Mouse (Mus musculus): Measurements from ENCODE around the gene Slc25a17. TPM values are rescaled to one million over a fixed set of nuclear protein-coding genes. Genes with fewer than 3 reads are reported as not detected.

Slc25a17 gene
- polyA plus RNA-seq, 1 experiment: 98.1 TPM

- no peak for DNase-seq (ENCODE audit: low read depth)
- TF ChIP-seq POLR2A (IDR thresholded peaks at IDR 0.05; ENCODE audit: borderline replicate concordance, extremely low read depth, insufficient read depth, insufficient read length, poor library complexity, severe bottlenecking): no peak
- TF ChIP-seq CTCF (IDR thresholded peaks at IDR 0.05; ENCODE audit: borderline replicate concordance, extremely low read depth, insufficient read depth, insufficient read length): no peak
Measured at GRCm38 (mm10) chr15:81300520-81301069, 60.0 kb downstream of the Slc25a17 start.

GRCm38 (mm10) chr15:81299549-81299948 is 61.1 kb downstream of the Slc25a17 start:
- DNase-seq (ENCODE audit: low read depth): no peak
- TF ChIP-seq POLR2A (IDR thresholded peaks at IDR 0.05; ENCODE audit: borderline replicate concordance, extremely low read depth, insufficient read depth, insufficient read length, poor library complexity, severe bottlenecking) (no peak), CTCF (IDR thresholded peaks at IDR 0.05; ENCODE audit: borderline replicate concordance, extremely low read depth, insufficient read depth, insufficient read length) (no peak)

GRCm38 (mm10) chr15:81298213-81298612 is 62.4 kb downstream of the Slc25a17 start:
- no peak for DNase-seq (ENCODE audit: low read depth)
- no peak for TF ChIP-seq CTCF (IDR thresholded peaks at IDR 0.05; ENCODE audit: borderline replicate concordance, extremely low read depth, insufficient read depth, insufficient read length)
- TF ChIP-seq POLR2A (IDR thresholded peaks at IDR 0.05; ENCODE audit: borderline replicate concordance, extremely low read depth, insufficient read depth, insufficient read length, poor library complexity, severe bottlenecking): no peak

- TF ChIP-seq CTCF (IDR thresholded peaks at IDR 0.05; ENCODE audit: borderline replicate concordance, extremely low read depth, insufficient read depth, insufficient read length) (no peak), POLR2A (IDR thresholded peaks at IDR 0.05; ENCODE audit: borderline replicate concordance, extremely low read depth, insufficient read depth, insufficient read length, poor library complexity, severe bottlenecking) (no peak)
Measured at GRCm38 (mm10) chr15:81297543-81297942, 63.1 kb downstream of the Slc25a17 start.

GRCm38 (mm10) chr15:81294897-81295296 is 65.7 kb downstream of the Slc25a17 start:
- no peak for DNase-seq (ENCODE audit: low read depth)
- TF ChIP-seq CTCF (IDR thresholded peaks at IDR 0.05; ENCODE audit: borderline replicate concordance, extremely low read depth, insufficient read depth, insufficient read length) (no peak), POLR2A (IDR thresholded peaks at IDR 0.05; ENCODE audit: borderline replicate concordance, extremely low read depth, insufficient read depth, insufficient read length, poor library complexity, severe bottlenecking) (no peak)

More at GRCm38 (mm10) chr15:81297543-81297942, 63.1 kb downstream of the Slc25a17 start:
- no peak for DNase-seq (ENCODE audit: low read depth)

GRCm38 (mm10) chr15:81294386-81294785 is 66.2 kb downstream of the Slc25a17 start:
- DNase-seq (ENCODE audit: low read depth): no peak
- TF ChIP-seq POLR2A (IDR thresholded peaks at IDR 0.05; ENCODE audit: borderline replicate concordance, extremely low read depth, insufficient read depth, insufficient read length, poor library complexity, severe bottlenecking) (no peak), CTCF (IDR thresholded peaks at IDR 0.05; ENCODE audit: borderline replicate concordance, extremely low read depth, insufficient read depth, insufficient read length) (no peak)

GRCm38 (mm10) chr15:81290747-81291146 is 69.9 kb downstream of the Slc25a17 start:
- no peak for TF ChIP-seq CTCF (IDR thresholded peaks at IDR 0.05; ENCODE audit: borderline replicate concordance, extremely low read depth, insufficient read depth, insufficient read length)
- TF ChIP-seq POLR2A (IDR thresholded peaks at IDR 0.05; ENCODE audit: borderline replicate concordance, extremely low read depth, insufficient read depth, insufficient read length, poor library complexity, severe bottlenecking): no peak

GRCm38 (mm10) chr15:81290230-81290629 is 70.4 kb downstream of the Slc25a17 start:
- no peak for DNase-seq (ENCODE audit: low read depth)
- TF ChIP-seq POLR2A (IDR thresholded peaks at IDR 0.05; ENCODE audit: borderline replicate concordance, extremely low read depth, insufficient read depth, insufficient read length, poor library complexity, severe bottlenecking) (no peak), CTCF (IDR thresholded peaks at IDR 0.05; ENCODE audit: borderline replicate concordance, extremely low read depth, insufficient read depth, insufficient read length) (peak; percentile 33; the same call in 1 of the 2 replicates)

More at GRCm38 (mm10) chr15:81290747-81291146, 69.9 kb downstream of the Slc25a17 start:
- DNase-seq (ENCODE audit: low read depth): no peak

- no peak for DNase-seq (ENCODE audit: low read depth)
- peak; percentile 8; the same call in 1 of the 2 replicates for TF ChIP-seq CTCF (IDR thresholded peaks at IDR 0.05; ENCODE audit: borderline replicate concordance, extremely low read depth, insufficient read depth, insufficient read length)
- no peak for TF ChIP-seq POLR2A (IDR thresholded peaks at IDR 0.05; ENCODE audit: borderline replicate concordance, extremely low read depth, insufficient read depth, insufficient read length, poor library complexity, severe bottlenecking)
Measured at GRCm38 (mm10) chr15:81284121-81284734, 76.4 kb downstream of the Slc25a17 start.

- TF ChIP-seq POLR2A (IDR thresholded peaks at IDR 0.05; ENCODE audit: borderline replicate concordance, extremely low read depth, insufficient read depth, insufficient read length, poor library complexity, severe bottlenecking): no peak
- no peak for TF ChIP-seq CTCF (IDR thresholded peaks at IDR 0.05; ENCODE audit: borderline replicate concordance, extremely low read depth, insufficient read depth, insufficient read length)
- DNase-seq (ENCODE audit: low read depth): no peak
Measured at GRCm38 (mm10) chr15:81278699-81279098, 81.9 kb downstream of the Slc25a17 start.

GRCm38 (mm10) chr15:81277928-81278327 is 82.7 kb downstream of the Slc25a17 start:
- DNase-seq (ENCODE audit: low read depth): peak; percentile 73
- TF ChIP-seq CTCF (IDR thresholded peaks at IDR 0.05; ENCODE audit: borderline replicate concordance, extremely low read depth, insufficient read depth, insufficient read length) (no peak), POLR2A (IDR thresholded peaks at IDR 0.05; ENCODE audit: borderline replicate concordance, extremely low read depth, insufficient read depth, insufficient read length, poor library complexity, severe bottlenecking) (no peak)

GRCm38 (mm10) chr15:81273361-81273760 is 87.3 kb downstream of the Slc25a17 start:
- no peak for TF ChIP-seq POLR2A (IDR thresholded peaks at IDR 0.05; ENCODE audit: borderline replicate concordance, extremely low read depth, insufficient read depth, insufficient read length, poor library complexity, severe bottlenecking)
- no peak for TF ChIP-seq CTCF (IDR thresholded peaks at IDR 0.05; ENCODE audit: borderline replicate concordance, extremely low read depth, insufficient read depth, insufficient read length)
- DNase-seq (ENCODE audit: low read depth): no peak
